Mouse (Mus musculus) liver, embryonic 14.5 days (tissue): Measurements from ENCODE around the gene Clec9a. TPM values are rescaled to one million over a fixed set of nuclear protein-coding genes. Genes with fewer than 3 reads are reported as not detected.

Experiments used
- ATAC-seq: fragments of 200-750 bp; cut with Nextera tagmentation; 2 replicates; pipeline ENCODE4 v1.8.0; 2017; ENCODE audit warnings: moderate number of reproducible peaks, mild to moderate bottlenecking, moderate library complexity; ENCODE audit not compliant: insufficient read depth
- DNase-seq, 3 experiments: peaks; one replicate each; pipeline ENCODE4 v3.0.0-alpha.2; 2012 to 2013; ENCODE audit warnings: low read depth in 3 of 3, low spot score in 3 of 3
- H3K27ac ChIP-seq: fragments of 300-500 bp; sonication (generic); 2 replicates; pipeline ENCODE4 v1.5.1; 2014; ENCODE audit warnings: moderate library complexity, mild to moderate bottlenecking, control low read depth, inconsistent platforms
- H3K27me3 ChIP-seq: fragments of 300-500 bp; sonication (generic); 2 replicates; pipeline ENCODE4 v1.6.1; 2014; ENCODE audit warnings: mild to moderate bottlenecking, low read length, moderate library complexity; ENCODE audit not compliant: control insufficient read depth, insufficient read depth
- H3K36me3 ChIP-seq: fragments of 300-500 bp; sonication (generic); replicated peaks from 2 replicates; pipeline ENCODE4 v1.6.1; 2014; ENCODE audit warnings: low read depth; ENCODE audit not compliant: control insufficient read depth, insufficient read depth
- H3K4me1 ChIP-seq, 2 experiments: fragments of 200-500 bp in 1 of 2; fragments of 300-500 bp in 1 of 2; sonication (generic) in 1 of 2; replicated peaks; 2 replicates each; pipeline ENCODE4 v1.6.1; 2012 to 2014; ENCODE audit warnings: antibody characterized with exemption in 1 of 2, inconsistent platforms in 1 of 2, low read length in 1 of 2; ENCODE audit not compliant: control insufficient read depth in 2 of 2, insufficient read depth in 2 of 2
- H3K4me2 ChIP-seq: fragments of 300-500 bp; sonication (generic); 2 replicates; pipeline ENCODE4 v1.6.1; 2014; ENCODE audit warnings: low read depth, mild to moderate bottlenecking, control low read depth, moderate library complexity
- H3K4me3 ChIP-seq, 2 experiments: fragments of 200-500 bp in 1 of 2; fragments of 300-500 bp in 1 of 2; sonication (generic) in 1 of 2; 2 replicates each; pipeline ENCODE4 v1.5.1; 2012 to 2014; ENCODE audit warnings: low read depth in 2 of 2, low read length in 2 of 2, mild to moderate bottlenecking in 2 of 2, control low read depth in 1 of 2, inconsistent platforms in 1 of 2, moderate library complexity in 1 of 2; ENCODE audit not compliant: insufficient read depth in 1 of 2
- H3K9ac ChIP-seq: fragments of 300-500 bp; sonication (generic); replicated peaks from 2 replicates; pipeline ENCODE4 v1.6.1; 2014; ENCODE audit warnings: mild to moderate bottlenecking, control low read depth, moderate library complexity
- H3K9me3 ChIP-seq: fragments of 300-500 bp; sonication (generic); 2 replicates; pipeline ENCODE4 v1.6.1; 2016; ENCODE audit warnings: low read length, mixed read lengths; ENCODE audit not compliant: control insufficient read depth
- CTCF ChIP-seq: IDR thresholded peaks from 2 replicates; pipeline ENCODE4 v1.5.1; 2016; ENCODE audit warnings: antibody characterized with exemption, low read depth, control low read depth
- EP300 ChIP-seq: IDR thresholded peaks from 2 replicates; pipeline ENCODE4 v1.6.1; 2016; ENCODE audit warnings: antibody characterized with exemption, low read depth
- WGBS: fragments of 180-500 bp; shearing (Covaris S2); extraction: QIAGEN DNeasy Blood & Tissue Kit; methylation state at CpG from one replicate; pipeline ENCODE4 v1.1.7; 2014; ENCODE audit not compliant: insufficient replicate concordance; 5-methylcytosine and 5-hydroxymethylcytosine counted together
- polyA plus RNA-seq, 2 experiments: library from polyadenylated mRNA; depleted of rRNA in 1 of 2; stranded (reverse) in 1 of 2; unstranded in 1 of 2; fragments of >200 nt; fragmentation: Nextera tagmentation in 1 of 2; extraction: Ambion mirVana in 1 of 2; gene quantifications; 2 replicates each; pipeline versions ENCODE4 v1.2.1 to v1.2.3; 2012 to 2014

The Clec9a gene
- 0.79 and 1.0 TPM in 2 replicates for polyA plus RNA-seq (2012; rRNA removed)
- 0.25 and 0.97 TPM in 2 replicates for polyA plus RNA-seq (2014; fragmentation: Nextera tagmentation; extraction: Ambion mirVana)

DNA sequence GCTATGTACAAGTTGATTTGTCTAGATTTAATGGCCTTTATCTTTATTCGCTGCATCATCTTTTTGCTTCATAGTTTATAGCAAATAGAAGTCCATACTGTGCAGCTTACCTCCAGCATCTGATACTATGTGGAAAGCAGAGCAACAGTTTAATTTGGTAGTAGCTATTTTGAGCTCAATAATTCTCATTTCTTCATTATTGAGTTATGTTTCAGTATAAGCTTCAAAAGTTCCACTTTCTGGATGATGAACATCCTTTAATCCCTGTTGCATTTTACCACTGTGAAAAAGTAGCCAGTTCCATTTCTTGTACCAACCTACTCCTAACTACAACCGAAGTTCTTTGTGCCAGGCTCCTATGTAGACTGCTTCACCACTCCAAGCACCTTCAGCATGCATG is at the start of gene Clec9a:
TSS of gene Clec9a (plus strand) at position 301 of the 400 bp plus-strand sequence.
- Histone ChIP-seq H3K4me3 (no peak within 1 kb of the TSS), H3K4me2 (no peak within 1 kb of the TSS), H3K36me3 (no peaks in the 10 kb centered on the region), H3K9ac (no peak within 1 kb of the TSS), H3K9me3 (no peaks in the 10 kb centered on the region), H3K4me1 (no peaks in the 10 kb centered on the region; a peak in 1 of 4 replicates), H3K27ac (no peak within 1 kb of the TSS), H3K27me3 (no peaks in the 10 kb centered on the region)
- TF ChIP-seq EP300 (no peak), CTCF (no peak)
- WGBS, result 52% methylated on average over 2 of the region's 2 CpGs
- ATAC-seq, result no peak
- no peak for DNase-seq

GRCm38 (mm10) chr6:129359515-129359914 is 49.1 kb upstream of the Clec9a start:
- no peak for ATAC-seq
- Histone ChIP-seq H3K9ac (no peak overlapping the region), H3K4me3 (no peak overlapping the region), H3K4me1 (no peaks in the 10 kb centered on the region), H3K9me3 (no peaks in the 10 kb centered on the region), H3K36me3 (no peaks in the 10 kb centered on the region), H3K27me3 (no peaks in the 10 kb centered on the region), H3K4me2 (no peak overlapping the region), H3K27ac (no peak overlapping the region)
- TF ChIP-seq EP300 (no peak), CTCF (no peak)
- 75% methylated on average over 2 of the region's 2 CpGs for WGBS
- no peak for DNase-seq

DNA sequence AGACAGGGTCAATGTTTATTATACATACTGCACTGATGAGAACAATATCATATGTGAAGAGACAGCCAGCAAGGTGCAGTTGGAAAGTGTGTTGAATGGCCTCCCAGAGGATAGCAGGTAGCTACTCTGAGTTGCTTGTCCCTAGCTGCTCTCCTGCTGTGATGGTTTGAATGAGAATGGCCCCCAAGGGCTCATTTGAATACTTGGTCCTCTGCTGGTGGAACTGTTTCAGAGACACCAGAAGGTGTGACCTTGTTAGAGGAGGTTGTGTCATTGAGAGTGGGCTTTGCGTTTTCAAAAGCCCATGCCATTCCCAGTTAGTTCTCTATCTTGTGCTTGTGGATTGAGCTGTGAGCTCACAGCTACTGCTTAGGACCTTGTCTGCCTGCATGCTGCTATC is 44.7 kb upstream of the Clec9a start:
- no peak overlapping the region for H3K9ac ChIP-seq
- H3K36me3 ChIP-seq, result no peaks in the 10 kb centered on the region
- no peak for DNase-seq
- H3K9me3 ChIP-seq, result no peaks in the 10 kb centered on the region
- H3K4me3 ChIP-seq, result no peak overlapping the region
- H3K4me1 ChIP-seq, result no peaks in the 10 kb centered on the region
- H3K4me2 ChIP-seq, result no peak overlapping the region
- H3K27ac ChIP-seq, result no peak overlapping the region
- no peak for TF ChIP-seq EP300
- TF ChIP-seq CTCF, result no peak
- ATAC-seq, result no peak
- 45% methylated on average over 1 of the region's 1 CpGs for WGBS
- H3K27me3 ChIP-seq, result no peaks in the 10 kb centered on the region

- Histone ChIP-seq H3K27me3 (no peaks in the 10 kb centered on the region), H3K9ac (no peak overlapping the region), H3K4me1 (no peaks in the 10 kb centered on the region), H3K4me2 (no peak overlapping the region), H3K9me3 (no peaks in the 10 kb centered on the region), H3K4me3 (no peak overlapping the region), H3K36me3 (no peaks in the 10 kb centered on the region), H3K27ac (no peak overlapping the region)
- DNase-seq, result peak; percentile 16 to 32 (median 18)
- TF ChIP-seq CTCF, result peak; percentile 79
- TF ChIP-seq EP300, result no peak
- ATAC-seq, result no peak
- 7% methylated on average over 6 of the region's 6 CpGs for WGBS
These were observed 42.7 kb upstream of the Clec9a start for GRCm38 (mm10) chr6:129365959-129366359.

DNA sequence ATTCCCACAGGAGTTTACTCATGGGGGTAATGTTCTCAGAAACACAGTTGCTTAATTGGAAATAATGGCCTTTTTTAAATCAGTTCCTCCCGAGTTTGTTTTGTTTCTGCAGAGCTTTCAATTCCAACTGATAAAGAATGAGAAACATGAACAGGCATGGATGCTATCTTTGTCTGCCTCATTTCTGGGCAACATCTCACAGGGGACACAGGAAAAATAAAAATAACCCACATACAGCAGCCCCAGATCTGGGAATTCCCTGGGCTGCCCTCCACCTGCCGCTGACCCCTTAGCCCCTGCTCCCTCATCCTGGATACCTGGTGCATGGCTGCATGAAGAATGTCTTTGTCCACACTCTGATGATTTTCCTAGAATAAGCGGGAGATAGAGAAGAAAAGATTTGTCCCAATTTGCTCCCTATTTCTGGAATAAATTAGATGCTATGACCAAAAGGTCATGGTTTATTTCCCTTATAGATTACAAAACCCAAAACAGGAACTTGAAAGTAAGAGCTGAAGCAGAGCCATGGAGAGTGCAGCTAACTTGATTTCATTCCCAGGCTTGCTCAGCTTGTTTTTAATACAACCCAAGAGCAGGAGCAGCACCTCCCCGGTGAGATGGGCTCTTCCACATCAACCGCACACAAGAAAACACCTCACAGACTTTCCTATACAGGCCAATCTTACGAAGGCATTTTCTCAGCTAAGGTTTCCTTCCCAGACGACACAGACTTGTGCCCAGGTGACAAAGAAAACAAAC is 39.1 kb upstream of the Clec9a start:
- H3K4me3 ChIP-seq, result no peak overlapping the region

More for the DNA sequence above, 39.1 kb upstream of the Clec9a start:
- H3K27ac ChIP-seq, result no peak overlapping the region
- no peaks in the 10 kb centered on the region for H3K9me3 ChIP-seq
- no peak overlapping the region for H3K9ac ChIP-seq
- H3K4me1 ChIP-seq, result no peaks in the 10 kb centered on the region
- no peaks in the 10 kb centered on the region for H3K27me3 ChIP-seq
- WGBS, result 49% methylated on average over 7 of the region's 7 CpGs
- DNase-seq, result no peak
- no peak overlapping the region for H3K4me2 ChIP-seq
- ATAC-seq, result no peak
- H3K36me3 ChIP-seq, result no peaks in the 10 kb centered on the region
- no peak for TF ChIP-seq EP300
- TF ChIP-seq CTCF, result no peak
